23 mouse cellular contexts compared by ENCODE assay signal in genomic region chr1:168135545-168135944, GRCm38 (mm10).
"Had no signal": no experiment of that assay in that cellular context is flagged by ENCODE, and none has a peak within 500 bp of the region (broad histone marks: within the 10 kb centered on the region; RNA-seq: fewer than 3 reads in every experiment).

No protein-coding gene starts in this region.

- H3K27ac ChIP-seq: layer of hippocampus, adult 2 months; limb, embryonic 10.5 days; limb, embryonic 13.5 days; liver, embryonic 12.5 days; liver, embryonic 15.5 days; lung, embryonic 15.5 days; neural tube, embryonic 12.5 days; neural tube, embryonic 15.5 days had no signal

- H3K4me2 ChIP-seq: limb, embryonic 13.5 days; liver, embryonic 12.5 days; liver, embryonic 15.5 days; lung, embryonic 15.5 days; neural tube, embryonic 12.5 days; neural tube, embryonic 15.5 days had no signal

- H3K4me3 ChIP-seq: layer of hippocampus, adult 2 months; limb, embryonic 10.5 days; limb, embryonic 13.5 days; liver, embryonic 12.5 days; liver, embryonic 15.5 days; lung, embryonic 15.5 days; megakaryocyte, embryonic 14.5 days; neural tube, embryonic 12.5 days; neural tube, embryonic 15.5 days had no signal

- DNase-seq: kidney, adult 18-20 months; kidney, adult 9 months; kidney, postnatal 25 days; layer of hippocampus, adult 9-11 months; liver; lung, adult 18-20 months; lung, postnatal 10 days; lung, postnatal 36 days; right cerebral cortex, postnatal 25 days; spleen, adult 18-20 months; thymus, adult 2 months; thymus, postnatal 14 days; thymus, postnatal 4 days had no signal

- H3K27me3 ChIP-seq: limb, embryonic 13.5 days; liver, embryonic 12.5 days; liver, embryonic 15.5 days; lung, embryonic 15.5 days; neural tube, embryonic 12.5 days; neural tube, embryonic 15.5 days had no signal

- H3K36me3 ChIP-seq: limb, embryonic 10.5 days; limb, embryonic 13.5 days; liver, embryonic 12.5 days; liver, embryonic 15.5 days; lung, embryonic 15.5 days; neural tube, embryonic 12.5 days; neural tube, embryonic 15.5 days had no signal

- H3K9me3 ChIP-seq: limb, embryonic 10.5 days; limb, embryonic 13.5 days; liver, embryonic 12.5 days; liver, embryonic 15.5 days; lung, embryonic 15.5 days; megakaryocyte, embryonic 14.5 days; neural tube, embryonic 12.5 days; neural tube, embryonic 15.5 days had no signal

- ATAC-seq: intestine, embryonic 16.5 days; liver, embryonic 12.5 days had no signal

- H3K9ac ChIP-seq: limb, embryonic 13.5 days; liver, embryonic 12.5 days; liver, embryonic 15.5 days; lung, embryonic 15.5 days; neural tube, embryonic 12.5 days; neural tube, embryonic 15.5 days had no signal

- H3K4me1 ChIP-seq: limb, embryonic 10.5 days; liver, embryonic 12.5 days; liver, embryonic 15.5 days; lung, embryonic 15.5 days; megakaryocyte, embryonic 14.5 days had no signal
